Mouse (Mus musculus) heart, embryonic 10.5 days (tissue): ENCODE data around the gene Exoc1. TPM values are rescaled to one million over a fixed set of nuclear protein-coding genes. Genes with fewer than 3 reads are reported as not detected.

Experiments used
- DNase-seq: peaks from one replicate; pipeline ENCODE4 v3.0.0-alpha.2; 2017; ENCODE audit warnings: low spot score
- H3K27ac ChIP-seq: fragments of 300-500 bp; sonication (generic); 2 replicates; pipeline ENCODE4 v1.5.1; 2016; ENCODE audit warnings: mild to moderate bottlenecking
- H3K27me3 ChIP-seq: fragments of 300-500 bp; sonication (generic); 2 replicates; pipeline ENCODE4 v1.6.1; 2016; ENCODE audit warnings: mild to moderate bottlenecking; ENCODE audit not compliant: poor library complexity, insufficient read depth, severe bottlenecking
- H3K36me3 ChIP-seq: fragments of 300-500 bp; sonication (generic); 2 replicates; pipeline ENCODE4 v1.6.1; 2016; ENCODE audit warnings: mild to moderate bottlenecking, moderate library complexity
- H3K4me1 ChIP-seq: fragments of 300-500 bp; sonication (generic); 2 replicates; pipeline ENCODE4 v1.6.1; 2016; ENCODE audit warnings: mild to moderate bottlenecking
- H3K4me3 ChIP-seq: fragments of 300-500 bp; sonication (generic); 2 replicates; pipeline ENCODE4 v1.5.1; 2016; ENCODE audit warnings: mild to moderate bottlenecking, moderate library complexity
- H3K9me3 ChIP-seq: fragments of 300-500 bp; sonication (generic); 2 replicates; pipeline ENCODE4 v1.6.1; 2016; ENCODE audit warnings: mild to moderate bottlenecking, moderate library complexity
- WGBS: fragments of 180-500 bp; shearing (Covaris S2); methylation state at CpG from one replicate; pipeline ENCODE4 v1.1.7; 2016; 5-methylcytosine and 5-hydroxymethylcytosine counted together
- polyA plus RNA-seq: library from polyadenylated mRNA; unstranded; fragments of >200 nt; fragmentation: Nextera tagmentation; extraction: Ambion mirVana; gene quantifications from 2 replicates; pipeline ENCODE4 v1.2.1, GENCODE M21; 2016

The Exoc1 gene
- polyA plus RNA-seq, 1 experiment from 2014 or later = 31.8 TPM

DNA sequence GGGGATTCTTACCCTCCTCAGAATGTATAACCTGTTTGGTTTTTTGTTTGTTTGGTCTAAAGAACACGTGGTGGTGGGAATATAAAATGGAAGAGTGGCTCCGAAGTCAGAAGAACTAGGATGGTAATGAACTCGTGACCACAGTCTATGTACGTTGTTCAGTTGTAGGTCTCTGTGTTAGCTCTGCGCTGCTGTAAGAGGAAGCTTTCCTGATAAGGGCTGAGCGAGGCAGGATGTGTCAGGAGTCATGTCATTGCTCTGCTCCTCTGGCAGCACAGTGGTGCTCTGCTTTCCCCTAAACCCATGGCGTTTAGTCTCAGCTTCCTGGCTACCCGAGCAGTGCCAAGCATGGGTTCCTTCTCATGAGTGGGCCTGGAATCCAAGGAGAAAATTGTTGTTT lies 21.3 kb downstream of the Exoc1 start:
- Histone ChIP-seq H3K36me3 (peaks cover 24% of the 10 kb centered on the region), H3K4me1 (no peaks in the 10 kb centered on the region), H3K9me3 (no peaks in the 10 kb centered on the region), H3K4me3 (no peak overlapping the region), H3K27ac (no peak overlapping the region; the same call in 1 of the 2 replicates), H3K27me3 (no peaks in the 10 kb centered on the region)
- DNase-seq = no peak
- 60% methylated on average over 8 of the region's 8 CpGs for WGBS

DNA sequence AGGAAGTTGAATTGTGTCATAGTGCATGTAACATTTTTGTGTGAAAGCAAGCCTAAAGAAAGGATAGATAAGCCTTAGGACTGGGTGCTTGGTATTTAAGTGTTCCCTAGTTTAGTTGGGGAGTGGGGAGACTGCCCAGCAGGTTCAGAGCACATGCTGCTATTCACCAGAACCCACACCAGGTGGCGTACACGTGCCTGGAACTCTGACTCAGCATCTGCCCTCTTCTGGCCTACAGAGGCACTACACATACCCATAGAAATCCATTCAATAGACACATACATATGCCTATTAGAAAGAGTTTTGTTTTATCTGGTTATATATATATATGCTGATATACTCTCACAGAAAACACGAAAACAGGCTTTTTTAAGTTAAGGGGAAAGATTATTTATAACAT lies 36.2 kb downstream of the Exoc1 start:
- no peak overlapping the region for H3K27ac ChIP-seq
- DNase-seq = no peak
- WGBS = 32% methylated on average over 3 of the region's 3 CpGs
- no peaks in the 10 kb centered on the region for H3K9me3 ChIP-seq
- H3K27me3 ChIP-seq = no peaks in the 10 kb centered on the region
- no peaks in the 10 kb centered on the region for H3K4me1 ChIP-seq
- peaks cover 79% of the 10 kb centered on the region for H3K36me3 ChIP-seq
- H3K4me3 ChIP-seq = no peak overlapping the region

DNA sequence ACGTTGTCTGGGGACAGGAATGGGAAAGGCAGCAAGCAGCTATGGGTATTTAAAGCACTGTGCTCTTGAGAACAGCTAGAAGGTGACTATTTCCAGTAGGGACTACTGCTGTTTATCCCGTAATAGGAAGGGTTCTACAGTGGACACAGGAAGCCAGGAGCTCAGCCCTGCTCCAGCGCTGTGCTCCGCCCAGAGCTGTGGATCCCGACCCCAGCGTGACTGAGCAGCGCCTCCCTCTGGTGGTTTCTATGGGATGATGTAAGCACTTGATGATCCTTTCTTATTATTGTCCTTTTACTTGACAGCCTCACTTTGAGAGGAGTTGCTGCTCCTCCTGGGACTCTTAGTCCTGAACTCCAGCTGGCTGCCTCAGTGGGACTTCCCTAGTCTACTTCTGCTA lies 45.1 kb downstream of the Exoc1 start:
- DNase-seq = no peak
- 62% methylated on average over 7 of the region's 7 CpGs for WGBS

DNA sequence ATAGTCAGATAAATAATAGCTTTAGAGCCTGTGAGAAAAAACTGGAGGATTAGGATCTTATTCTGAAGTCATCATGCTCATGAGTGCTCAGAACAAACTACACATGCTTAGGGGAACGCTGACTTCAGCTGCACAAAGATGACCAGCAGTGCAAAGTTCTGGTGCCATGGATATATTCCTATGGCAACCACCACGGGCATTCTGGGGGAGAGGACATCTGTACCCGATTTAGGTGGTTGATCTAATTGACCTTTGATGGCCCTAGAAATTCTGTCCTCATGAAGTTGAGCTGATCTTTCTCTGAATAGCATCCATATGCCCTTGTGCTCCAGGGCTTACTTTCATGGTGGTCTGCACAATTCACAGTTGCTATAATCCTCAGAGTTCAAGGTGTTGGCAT lies 47.9 kb downstream of the Exoc1 start:
- no peaks in the 10 kb centered on the region for H3K4me1 ChIP-seq
- no peaks in the 10 kb centered on the region for H3K27me3 ChIP-seq
- H3K27ac ChIP-seq = no peak overlapping the region
- H3K4me3 ChIP-seq = no peak overlapping the region
- no peaks in the 10 kb centered on the region for H3K36me3 ChIP-seq
- 77% methylated on average over 3 of the region's 3 CpGs for WGBS
- no peaks in the 10 kb centered on the region; the same call in 1 of the 2 replicates for H3K9me3 ChIP-seq
- no peak for DNase-seq

More for the DNA sequence above, 45.1 kb downstream of the Exoc1 start:
- Histone ChIP-seq H3K4me3 (no peak overlapping the region), H3K27ac (no peak overlapping the region), H3K36me3 (peaks cover 23% of the 10 kb centered on the region), H3K9me3 (no peaks in the 10 kb centered on the region; the same call in 1 of the 2 replicates), H3K27me3 (no peaks in the 10 kb centered on the region), H3K4me1 (no peaks in the 10 kb centered on the region)

DNA sequence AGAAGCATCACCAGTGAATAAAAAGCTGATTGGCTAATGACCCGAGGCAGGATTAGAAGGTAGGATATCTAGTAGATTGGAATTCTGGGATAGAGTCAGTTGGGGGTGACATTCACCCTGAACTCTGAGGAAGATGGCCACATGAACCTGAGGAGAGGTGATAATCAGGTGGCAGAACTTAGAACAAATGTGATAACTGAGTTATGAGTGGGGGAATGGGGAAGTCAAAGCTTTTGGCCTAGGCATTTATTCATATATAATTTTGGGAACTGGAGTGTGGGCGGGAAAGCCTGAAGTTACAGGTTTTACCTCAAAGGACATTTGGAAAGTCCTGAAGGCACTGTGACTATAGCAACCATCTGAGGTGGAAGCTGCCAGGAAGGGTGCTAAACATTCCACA lies 56.3 kb downstream of the Exoc1 start:
- DNase-seq = no peak
- Histone ChIP-seq H3K4me1 (peaks cover 4% of the 10 kb centered on the region; the same call in 1 of the 2 replicates), H3K27me3 (no peaks in the 10 kb centered on the region), H3K4me3 (no peak overlapping the region), H3K27ac (no peak overlapping the region), H3K36me3 (no peaks in the 10 kb centered on the region), H3K9me3 (no peaks in the 10 kb centered on the region)
- WGBS = 76% methylated on average over 2 of the region's 2 CpGs

DNA sequence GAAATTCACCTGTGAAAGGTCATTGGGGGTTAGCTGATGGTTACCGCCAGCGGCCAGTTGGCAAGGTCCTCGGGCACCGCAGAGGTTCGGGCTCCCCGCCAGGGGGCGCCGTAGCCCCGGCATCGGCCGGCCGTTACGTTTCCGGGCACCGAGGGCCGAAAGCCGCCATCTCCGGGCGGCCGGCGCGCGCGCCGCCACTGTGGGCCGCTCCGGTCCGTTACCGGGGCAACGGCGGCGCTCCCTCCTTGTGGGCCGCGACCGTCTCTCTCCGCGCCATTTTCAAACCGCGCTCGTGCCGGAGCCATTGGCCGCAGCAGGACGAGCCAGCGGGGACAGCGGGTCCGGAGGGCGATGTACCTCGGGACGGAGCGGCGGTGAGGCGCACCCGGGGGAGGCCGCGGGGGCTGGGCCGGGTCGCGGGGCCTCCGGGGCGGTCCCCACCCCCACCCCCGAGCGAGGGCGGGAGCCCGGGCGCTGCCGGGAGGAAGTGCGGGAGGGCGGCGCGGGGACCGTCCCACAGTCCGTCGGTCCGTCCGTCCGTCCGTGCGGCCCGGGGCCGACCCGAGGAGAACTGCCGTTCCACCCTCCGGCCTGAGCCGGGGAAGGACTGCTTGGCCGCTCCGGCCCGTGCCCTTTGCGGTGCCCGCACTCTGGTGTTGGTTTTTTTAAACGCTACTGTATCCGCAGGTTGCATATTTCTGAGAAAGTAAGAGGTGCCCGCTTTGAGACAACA lies 59.6 kb downstream of the Exoc1 start, which contains the start of gene Cep135:
Cep135 (plus strand) TSS at position 148 of the 733 bp plus-strand sequence.
- peak within 1 kb of the TSS; percentile 95 for H3K4me3 ChIP-seq
- H3K9me3 ChIP-seq = no peaks in the 10 kb centered on the region
- H3K27me3 ChIP-seq = no peaks in the 10 kb centered on the region
- H3K4me1 ChIP-seq = peaks cover 4% of the 10 kb centered on the region; the same call in 1 of the 2 replicates
- DNase-seq = peak; percentile 93
- peaks cover 15% of the 10 kb centered on the region for H3K36me3 ChIP-seq
- under 1% methylated on average over 90 of the region's 92 CpGs for WGBS
- peak within 1 kb of the TSS; percentile 95 for H3K27ac ChIP-seq

DNA sequence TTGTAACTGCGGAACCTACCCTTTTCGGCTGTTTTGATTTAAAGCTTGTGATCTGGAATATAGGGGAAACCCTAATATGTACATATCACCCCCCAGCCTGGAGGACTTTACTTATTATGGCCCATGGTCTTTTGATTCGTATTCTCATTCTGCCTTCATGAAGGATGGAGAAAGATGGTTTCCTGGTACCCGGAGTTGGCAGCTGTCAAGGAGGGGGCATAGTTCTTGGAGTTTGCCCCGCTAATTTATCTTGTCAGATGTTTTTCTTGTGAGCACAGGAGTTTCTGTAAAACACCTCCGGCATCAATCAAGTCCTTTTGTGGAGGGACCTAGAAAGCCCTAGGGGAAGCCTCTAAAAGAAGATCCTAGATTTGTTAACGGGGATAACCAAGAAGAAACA lies 60.2 kb downstream of the Exoc1 start:
- Histone ChIP-seq H3K27ac (peak overlapping the region; percentile 95), H3K36me3 (peaks cover 21% of the 10 kb centered on the region), H3K4me3 (peak overlapping the region; percentile 95), H3K4me1 (peaks cover 4% of the 10 kb centered on the region; the same call in 1 of the 2 replicates), H3K27me3 (no peaks in the 10 kb centered on the region), H3K9me3 (no peaks in the 10 kb centered on the region)
- DNase-seq = no peak
- WGBS = 12% methylated on average over 7 of the region's 7 CpGs

DNA sequence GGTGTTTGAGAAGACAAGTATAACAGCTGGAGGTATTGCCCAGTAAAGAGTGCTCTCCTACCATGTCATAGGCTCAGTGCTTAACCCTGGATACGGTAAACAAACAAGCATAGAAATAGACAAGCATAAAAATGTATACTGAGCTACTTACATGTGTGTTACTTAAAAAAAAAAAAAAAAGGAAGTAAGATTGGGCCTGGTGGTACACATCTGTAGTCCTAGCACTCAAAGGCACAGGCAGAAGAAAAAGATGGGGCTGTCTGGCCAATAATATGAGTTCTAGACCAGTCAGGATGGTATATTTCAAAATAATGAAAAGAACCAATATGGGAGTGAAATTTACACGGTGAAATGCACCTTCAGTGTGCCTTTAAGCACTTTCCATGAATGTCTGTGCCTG lies 60.9 kb downstream of the Exoc1 start:
- Histone ChIP-seq H3K4me3 (no peak overlapping the region), H3K9me3 (no peaks in the 10 kb centered on the region), H3K36me3 (peaks cover 28% of the 10 kb centered on the region), H3K27ac (no peak overlapping the region), H3K4me1 (peaks cover 4% of the 10 kb centered on the region; the same call in 1 of the 2 replicates), H3K27me3 (no peaks in the 10 kb centered on the region)
- 85% methylated on average over 2 of the region's 2 CpGs for WGBS
- no peak for DNase-seq

DNA sequence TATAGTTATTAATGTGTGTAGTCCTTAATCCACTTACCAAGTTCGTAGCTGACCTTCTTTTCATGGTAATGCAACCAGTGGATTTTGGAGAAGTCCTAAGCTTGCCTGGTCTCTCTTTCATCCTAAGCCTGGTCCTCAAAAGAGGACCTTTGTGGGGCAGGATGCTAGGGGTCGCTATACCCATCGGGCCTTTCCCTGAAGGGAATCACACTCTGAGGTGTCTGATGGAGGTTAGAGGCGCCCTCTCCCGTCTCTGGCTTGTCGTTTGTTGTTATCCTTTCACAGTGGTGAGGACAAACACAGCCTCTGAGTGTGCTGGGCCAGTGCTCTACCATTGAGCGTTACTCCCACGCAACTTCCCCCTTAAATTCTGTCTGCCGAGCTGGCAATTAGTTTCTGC lies 62.8 kb downstream of the Exoc1 start:
- Histone ChIP-seq H3K9me3 (no peaks in the 10 kb centered on the region), H3K4me3 (no peak overlapping the region), H3K27me3 (no peaks in the 10 kb centered on the region), H3K27ac (no peak overlapping the region), H3K4me1 (peaks cover 4% of the 10 kb centered on the region; the same call in 1 of the 2 replicates), H3K36me3 (peaks cover 45% of the 10 kb centered on the region)
- DNase-seq = no peak
- 59% methylated on average over 9 of the region's 9 CpGs for WGBS

DNA sequence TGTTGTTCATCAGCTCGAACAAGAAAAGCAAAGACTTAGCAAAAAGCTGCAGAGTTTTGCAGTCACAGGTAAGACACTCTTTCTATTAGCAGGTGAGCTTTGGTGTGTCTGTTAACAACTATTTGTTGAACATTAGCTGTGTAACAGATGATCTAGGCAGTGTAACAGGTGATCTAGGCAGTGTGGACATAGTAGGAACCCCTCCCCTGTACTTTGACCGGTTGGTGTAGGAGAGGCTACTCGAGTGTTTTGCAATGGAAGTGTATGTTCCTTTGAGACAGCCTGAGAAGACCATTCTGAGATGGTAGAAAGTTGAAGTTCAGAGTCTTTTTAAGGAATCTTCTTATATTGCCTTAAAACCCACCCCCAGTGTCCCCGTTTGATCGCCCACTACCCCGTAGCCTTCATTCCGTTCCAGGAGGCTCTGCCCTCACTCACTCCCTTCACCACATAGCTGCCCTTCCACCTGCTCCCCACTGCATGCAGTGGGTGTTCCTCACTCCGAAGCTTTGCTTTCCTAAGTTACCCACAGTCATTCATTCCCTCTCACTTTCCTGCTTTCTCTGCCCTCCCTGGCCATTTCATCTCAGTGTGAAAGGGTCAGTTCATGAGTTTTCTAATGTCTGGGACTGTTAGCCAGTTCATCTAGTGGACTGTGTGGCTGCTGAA lies 80.7 kb downstream of the Exoc1 start:
- Histone ChIP-seq H3K27ac (no peak overlapping the region), H3K9me3 (0 out of 2 replicates have a peak, but pooled peaks cover 2% of the 10 kb centered on the region), H3K4me3 (no peak overlapping the region), H3K36me3 (peaks cover 84% of the 10 kb centered on the region), H3K4me1 (no peaks in the 10 kb centered on the region), H3K27me3 (no peaks in the 10 kb centered on the region)
- WGBS = 91% methylated on average over 8 of the region's 8 CpGs
- DNase-seq = no peak

DNA sequence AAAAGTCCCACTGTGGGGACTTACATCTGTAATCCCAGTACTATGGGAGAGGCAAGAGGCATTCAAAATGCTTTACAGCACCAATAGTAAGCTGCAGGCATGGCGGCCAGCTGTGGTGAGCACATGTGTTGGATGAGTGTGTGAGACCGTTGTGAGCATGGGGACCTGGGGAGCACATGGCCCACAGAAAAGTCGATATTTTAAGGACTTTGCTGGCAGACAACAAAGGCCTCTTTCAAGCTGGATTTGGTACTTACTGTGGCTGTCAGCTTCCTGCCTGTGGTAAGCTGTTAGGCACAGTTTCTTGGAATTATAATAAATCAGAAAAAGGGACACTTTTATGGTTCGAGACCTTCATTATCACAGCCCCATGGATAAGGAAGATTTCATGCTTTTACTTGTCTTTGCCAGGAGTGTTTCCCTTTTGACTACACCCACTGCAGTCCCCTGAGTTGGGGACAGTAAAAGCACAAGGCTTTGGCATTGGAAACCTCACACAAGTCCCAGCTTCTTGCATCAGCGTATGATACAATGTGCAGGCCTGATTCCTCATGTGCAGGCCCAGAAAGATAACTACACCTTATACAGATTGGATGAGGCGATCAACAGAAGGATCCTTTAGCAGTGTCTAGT lies 83.9 kb downstream of the Exoc1 start:
- H3K4me3 ChIP-seq = no peak overlapping the region
- H3K4me1 ChIP-seq = no peaks in the 10 kb centered on the region
- 87% methylated on average over 6 of the region's 6 CpGs for WGBS
- H3K36me3 ChIP-seq = peaks cover 86% of the 10 kb centered on the region
- 0 out of 2 replicates have a peak, but pooled peaks cover 2% of the 10 kb centered on the region for H3K9me3 ChIP-seq
- no peak for DNase-seq
- no peak overlapping the region for H3K27ac ChIP-seq
- H3K27me3 ChIP-seq = no peaks in the 10 kb centered on the region

DNA sequence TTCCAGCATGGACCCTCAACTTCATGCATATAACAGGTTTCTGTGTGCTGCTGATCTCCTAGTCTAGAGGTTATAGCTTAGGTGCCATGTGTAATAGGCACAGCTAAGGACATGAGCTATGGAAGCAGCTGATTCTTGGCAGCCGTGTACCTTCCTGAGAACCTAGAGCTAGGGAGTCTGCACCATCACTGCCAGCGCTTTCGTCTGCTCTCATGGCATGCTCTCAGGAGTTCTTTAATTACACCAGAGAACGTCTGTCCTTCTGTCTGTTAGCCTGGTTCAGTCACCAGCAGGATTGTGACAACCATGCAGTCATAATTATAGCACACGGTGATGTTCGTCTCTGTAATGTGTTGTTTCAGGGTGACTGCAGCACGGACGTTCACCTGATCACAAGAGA lies 86.2 kb downstream of the Exoc1 start:
- Histone ChIP-seq H3K4me3 (no peak overlapping the region), H3K36me3 (peaks cover 87% of the 10 kb centered on the region), H3K4me1 (no peaks in the 10 kb centered on the region), H3K27ac (no peak overlapping the region), H3K9me3 (0 out of 2 replicates have a peak, but pooled peaks cover 2% of the 10 kb centered on the region), H3K27me3 (no peaks in the 10 kb centered on the region)
- DNase-seq = no peak
- WGBS = 91% methylated on average over 8 of the region's 8 CpGs
